Mouse (Mus musculus) erythroblast, embryonic 14.5 days (primary cell): ENCODE measurements at regions not wholly inside any gene's neighbourhood (a gene's known extent, or its start where the extent isn't known, plus 50 kb on each side); places are given as distances from the start of the nearest gene placed in this dataset.

Experiments
- GATA1 ChIP-seq: IDR thresholded peaks from 2 replicates; pipeline ENCODE4 v1.6.1; 2012; ENCODE audit warnings: low read length, inconsistent platforms, mixed read lengths
- TAL1 ChIP-seq: IDR thresholded peaks from 3 replicates; pipeline ENCODE4 v1.6.1; 2012; ENCODE audit warnings: low read length, inconsistent platforms, mixed read lengths

DNA sequence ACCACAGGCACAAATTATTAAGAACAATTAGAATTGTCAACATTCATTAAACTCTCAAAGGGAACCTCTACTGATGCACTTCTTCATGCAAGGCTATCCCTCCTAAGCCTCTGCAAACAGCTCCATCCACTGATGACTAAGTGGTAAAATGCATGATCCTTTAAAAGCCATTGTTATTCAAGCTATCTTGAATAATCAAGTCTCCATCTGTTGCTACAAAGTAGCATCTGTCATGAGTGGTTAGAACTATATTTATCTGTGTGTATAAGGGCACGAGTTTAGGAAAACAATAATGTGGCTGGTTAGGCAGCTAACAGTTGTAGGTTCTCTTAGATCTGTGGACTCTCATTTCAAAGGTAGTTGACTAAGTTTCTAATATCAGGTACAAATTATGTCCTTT, 463.4 kb upstream of the Pcdh20 start:
- TF ChIP-seq GATA1 (no peak), TAL1 (no peak)
